Mouse (Mus musculus): Measurements from ENCODE around the gene Mt1. TPM values are rescaled to one million over a fixed set of nuclear protein-coding genes. Genes with fewer than 3 reads are reported as not detected.

The Mt1 gene
- polyA plus RNA-seq, 1 experiment = 175 TPM

DNA sequence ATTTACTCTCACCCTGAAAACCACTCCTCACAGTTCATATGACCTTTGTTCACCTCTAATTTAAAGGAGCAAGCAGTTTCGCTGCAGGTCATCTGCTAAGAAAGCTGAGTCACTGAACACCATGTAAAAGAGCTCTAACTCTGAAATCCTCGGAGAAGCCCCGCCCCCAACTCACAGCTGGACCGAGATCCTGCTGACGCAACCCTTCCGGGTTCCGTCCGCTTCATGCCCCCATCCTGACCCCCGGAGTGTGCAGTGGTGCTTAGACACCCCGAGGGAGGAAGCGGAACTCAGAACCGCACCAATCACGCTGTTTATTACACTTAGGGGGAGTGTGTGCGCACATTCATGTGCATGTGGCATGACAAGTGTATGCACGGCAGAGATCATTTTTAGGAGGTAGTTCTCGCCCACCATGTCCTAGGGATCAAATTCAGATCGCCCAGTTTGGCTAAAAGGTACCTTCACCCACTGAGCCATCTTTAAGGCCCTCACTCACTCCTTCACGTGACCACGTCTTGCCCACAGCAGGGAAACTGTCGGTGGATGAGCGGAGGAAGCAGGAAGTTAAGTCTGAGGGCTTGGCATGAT, 12.3 kb downstream of the Mt1 start:
- no peak for TF ChIP-seq TAL1 (IDR thresholded peaks at IDR 0.05; ENCODE audit: low read length)
- Histone ChIP-seq H3K4me3 (replicated peaks) (peak overlapping the region; percentile 64), H3K36me3 (ENCODE audit: control insufficient read depth) (no peaks in the 10 kb centered on the region), H3K9me3 (ENCODE audit: control insufficient read depth, low read length) (no peaks in the 10 kb centered on the region; the same call in 1 of the 2 replicates), H3K27me3 (ENCODE audit: control insufficient read depth) (peaks cover 40% of the 10 kb centered on the region), H3K4me1 (ENCODE audit: control insufficient read depth) (peaks cover 47% of the 10 kb centered on the region)

DNA sequence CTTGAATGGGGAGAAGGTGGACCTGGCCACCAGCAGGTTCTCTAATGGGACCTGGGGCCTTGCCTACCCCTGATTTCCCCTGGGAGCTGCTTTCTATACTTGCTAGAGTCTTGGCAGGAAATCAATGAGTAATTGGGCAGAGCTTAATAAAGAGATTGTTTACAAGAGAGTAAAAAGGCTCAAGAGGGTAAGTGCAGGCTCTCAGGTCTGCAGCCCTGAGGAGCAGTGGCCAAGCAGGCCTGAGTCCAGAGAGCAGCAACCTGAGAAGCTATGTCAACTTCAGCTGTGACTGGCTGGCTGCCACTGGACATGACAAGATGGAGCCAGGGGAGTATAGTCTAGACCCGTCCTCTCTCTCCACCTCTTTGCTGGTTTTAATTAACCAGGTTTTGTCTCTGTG, 14.0 kb downstream of the Mt1 start:
- peaks cover 31% of the 10 kb centered on the region for H3K4me1 ChIP-seq (ENCODE audit: control insufficient read depth)
- no peaks in the 10 kb centered on the region for H3K36me3 ChIP-seq (ENCODE audit: control insufficient read depth)
- no peak overlapping the region for H3K4me3 ChIP-seq (replicated peaks)
- peaks cover 25% of the 10 kb centered on the region for H3K27me3 ChIP-seq (ENCODE audit: control insufficient read depth)
- H3K9me3 ChIP-seq (ENCODE audit: control insufficient read depth, low read length) = no peaks in the 10 kb centered on the region; the same call in 1 of the 2 replicates
- TF ChIP-seq GATA1 (IDR thresholded peaks at IDR 0.05; ENCODE audit: low read length) (no peak), TAL1 (IDR thresholded peaks at IDR 0.05; ENCODE audit: low read length) (no peak)

DNA sequence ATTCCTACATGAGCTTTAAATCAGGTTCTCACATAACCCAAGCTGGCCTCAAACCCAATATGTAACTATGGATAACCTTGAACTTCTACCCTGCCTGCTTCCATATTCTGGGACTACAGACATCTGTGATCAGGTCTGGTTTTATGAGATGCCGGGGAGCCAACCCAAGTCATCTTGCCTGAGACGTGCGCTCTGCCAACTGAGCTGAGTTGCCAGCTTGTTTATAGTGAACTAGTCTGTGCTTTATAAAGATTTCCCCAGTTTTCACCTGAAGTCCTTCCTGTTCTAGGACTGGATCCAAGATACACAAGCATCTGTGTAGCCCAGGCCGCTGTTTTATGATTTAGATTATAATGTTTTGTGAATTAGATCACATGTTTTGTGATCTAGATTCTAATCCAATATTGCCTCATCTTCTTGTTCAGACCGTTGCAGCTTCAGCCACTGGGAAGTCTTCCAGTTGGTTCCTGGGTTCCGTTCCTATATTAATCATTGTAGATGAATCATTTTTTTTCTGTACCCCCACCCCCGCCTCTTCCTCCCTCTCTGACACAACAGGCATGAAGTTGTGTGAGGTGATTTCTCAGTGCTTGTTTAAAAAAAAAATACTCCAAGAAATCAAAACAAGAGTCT, 15.8 kb downstream of the Mt1 start:
- peaks cover 14% of the 10 kb centered on the region for H3K27me3 ChIP-seq (ENCODE audit: control insufficient read depth)
- H3K36me3 ChIP-seq (ENCODE audit: control insufficient read depth) = no peaks in the 10 kb centered on the region
- H3K4me3 ChIP-seq (replicated peaks) = no peak overlapping the region
- no peaks in the 10 kb centered on the region; the same call in 1 of the 2 replicates for H3K9me3 ChIP-seq (ENCODE audit: control insufficient read depth, low read length)
- peaks cover 23% of the 10 kb centered on the region for H3K4me1 ChIP-seq (ENCODE audit: control insufficient read depth)
- TF ChIP-seq GATA1 (IDR thresholded peaks at IDR 0.05; ENCODE audit: low read length) (no peak), TAL1 (IDR thresholded peaks at IDR 0.05; ENCODE audit: low read length) (no peak)

DNA sequence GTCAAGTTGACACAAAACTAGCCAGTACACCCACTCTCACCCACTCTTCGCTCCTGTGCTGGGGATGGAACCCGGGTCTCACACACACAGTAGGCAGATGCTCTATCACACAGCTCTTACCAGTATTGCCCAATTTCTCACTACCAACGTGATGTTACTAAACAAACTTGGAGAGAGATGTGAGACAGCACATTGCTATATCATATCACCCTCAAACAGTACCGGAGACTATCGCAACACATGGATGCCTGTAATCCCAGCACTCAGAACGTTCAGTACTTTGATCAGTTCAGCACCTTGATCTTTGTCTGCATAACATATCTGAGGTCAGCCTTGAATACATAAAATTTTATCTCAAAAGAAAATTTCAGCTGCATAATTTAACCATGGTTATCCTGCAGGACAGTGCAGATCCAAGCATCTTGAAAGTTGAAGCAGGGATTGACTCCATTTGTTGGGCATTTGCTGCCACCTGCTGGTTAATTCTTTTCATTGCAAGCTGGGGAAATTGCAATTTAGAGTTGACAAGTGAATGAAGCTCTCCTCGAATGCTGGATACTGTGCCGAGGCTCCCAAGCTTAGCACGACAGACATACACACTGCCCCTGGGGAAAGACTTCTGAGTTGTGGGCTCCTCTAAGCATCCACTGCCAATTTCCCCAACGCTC, 20.5 kb downstream of the Mt1 start:
- TF ChIP-seq TAL1 (IDR thresholded peaks at IDR 0.05; ENCODE audit: low read length) (no peak), GATA1 (IDR thresholded peaks at IDR 0.05; ENCODE audit: low read length) (no peak)
- Histone ChIP-seq H3K27me3 (ENCODE audit: control insufficient read depth) (peaks cover 7% of the 10 kb centered on the region), H3K9me3 (ENCODE audit: control insufficient read depth, low read length) (no peaks in the 10 kb centered on the region; the same call in 1 of the 2 replicates), H3K4me1 (ENCODE audit: control insufficient read depth) (peaks cover 2% of the 10 kb centered on the region), H3K36me3 (ENCODE audit: control insufficient read depth) (no peaks in the 10 kb centered on the region), H3K4me3 (replicated peaks) (no peak overlapping the region)

DNA sequence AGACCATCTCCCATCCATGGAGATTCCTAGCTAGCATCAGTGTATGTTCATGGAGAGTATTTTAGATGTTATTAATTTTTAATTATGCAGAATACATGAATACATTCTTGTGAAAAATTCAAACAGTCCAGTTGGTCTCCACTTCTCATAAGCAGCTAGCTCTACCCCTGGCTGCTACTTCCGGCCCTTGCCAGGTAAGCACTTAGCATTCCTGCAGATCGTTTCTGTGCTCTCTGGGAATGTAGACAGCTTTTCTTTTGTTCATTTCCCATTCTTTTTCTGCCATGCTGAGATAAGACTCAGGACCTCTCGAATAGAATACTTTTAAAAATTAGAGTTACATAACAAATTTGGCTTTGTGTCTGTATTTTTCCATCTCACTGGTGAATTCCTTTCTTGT, 25.2 kb downstream of the Mt1 start:
- Histone ChIP-seq H3K9me3 (ENCODE audit: control insufficient read depth, low read length) (no peaks in the 10 kb centered on the region), H3K4me3 (replicated peaks) (no peak overlapping the region), H3K4me1 (ENCODE audit: control insufficient read depth) (peaks cover 2% of the 10 kb centered on the region), H3K27me3 (ENCODE audit: control insufficient read depth) (peaks cover 7% of the 10 kb centered on the region), H3K36me3 (ENCODE audit: control insufficient read depth) (no peaks in the 10 kb centered on the region)
- TF ChIP-seq GATA1 (IDR thresholded peaks at IDR 0.05; ENCODE audit: low read length) (no peak), TAL1 (IDR thresholded peaks at IDR 0.05; ENCODE audit: low read length) (no peak)

DNA sequence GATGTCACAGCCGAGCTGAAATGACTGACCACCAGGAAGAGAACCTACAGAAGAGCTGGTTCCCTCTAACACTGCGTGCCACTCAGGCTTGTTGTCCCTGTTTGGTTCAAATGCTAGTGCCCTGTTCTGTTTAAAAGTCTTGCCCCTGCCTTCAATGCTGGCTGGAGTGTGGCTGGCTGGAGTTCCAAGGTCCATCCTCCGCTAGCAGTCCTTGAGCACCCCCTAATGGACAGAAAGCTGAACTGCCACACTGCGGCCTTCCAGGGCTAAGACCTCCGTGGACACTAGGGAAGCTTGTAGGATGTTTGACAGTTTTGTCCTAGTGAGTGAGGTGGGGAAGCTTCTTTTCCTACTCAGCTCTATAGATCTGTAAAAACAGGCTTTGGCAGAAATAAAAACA, 26.9 kb downstream of the Mt1 start:
- TF ChIP-seq TAL1 (IDR thresholded peaks at IDR 0.05; ENCODE audit: low read length) (no peak), GATA1 (IDR thresholded peaks at IDR 0.05; ENCODE audit: low read length) (no peak)
- H3K9me3 ChIP-seq (ENCODE audit: control insufficient read depth, low read length) = no peaks in the 10 kb centered on the region
- H3K4me1 ChIP-seq (ENCODE audit: control insufficient read depth) = no peaks in the 10 kb centered on the region
- H3K4me3 ChIP-seq (replicated peaks) = no peak overlapping the region
- no peaks in the 10 kb centered on the region for H3K36me3 ChIP-seq (ENCODE audit: control insufficient read depth)
- peaks cover 14% of the 10 kb centered on the region for H3K27me3 ChIP-seq (ENCODE audit: control insufficient read depth)

DNA sequence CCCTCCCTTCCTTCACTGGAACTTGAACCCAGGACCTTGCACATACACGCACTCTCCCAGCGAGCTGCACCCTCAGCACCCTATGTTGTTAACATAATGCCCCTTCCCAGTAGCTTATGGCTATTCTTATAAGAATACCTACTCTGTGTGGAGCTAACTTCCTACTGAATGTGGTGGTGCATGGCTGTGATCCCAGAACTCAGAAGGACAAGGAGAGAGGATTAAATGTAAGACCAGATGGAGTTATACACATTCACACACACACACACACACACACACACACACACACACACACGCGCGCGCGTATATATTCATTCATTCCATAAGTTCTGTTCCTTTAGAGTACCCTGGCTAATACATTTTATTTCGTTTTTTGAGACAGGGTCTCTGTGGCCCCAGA, 27.4 kb downstream of the Mt1 start:
- H3K4me3 ChIP-seq (replicated peaks) = no peak overlapping the region
- H3K27me3 ChIP-seq (ENCODE audit: control insufficient read depth) = peaks cover 14% of the 10 kb centered on the region
- TF ChIP-seq GATA1 (IDR thresholded peaks at IDR 0.05; ENCODE audit: low read length) (no peak), TAL1 (IDR thresholded peaks at IDR 0.05; ENCODE audit: low read length) (no peak)
- no peaks in the 10 kb centered on the region for H3K36me3 ChIP-seq (ENCODE audit: control insufficient read depth)
- H3K4me1 ChIP-seq (ENCODE audit: control insufficient read depth) = no peaks in the 10 kb centered on the region
- H3K9me3 ChIP-seq (ENCODE audit: control insufficient read depth, low read length) = no peaks in the 10 kb centered on the region

DNA sequence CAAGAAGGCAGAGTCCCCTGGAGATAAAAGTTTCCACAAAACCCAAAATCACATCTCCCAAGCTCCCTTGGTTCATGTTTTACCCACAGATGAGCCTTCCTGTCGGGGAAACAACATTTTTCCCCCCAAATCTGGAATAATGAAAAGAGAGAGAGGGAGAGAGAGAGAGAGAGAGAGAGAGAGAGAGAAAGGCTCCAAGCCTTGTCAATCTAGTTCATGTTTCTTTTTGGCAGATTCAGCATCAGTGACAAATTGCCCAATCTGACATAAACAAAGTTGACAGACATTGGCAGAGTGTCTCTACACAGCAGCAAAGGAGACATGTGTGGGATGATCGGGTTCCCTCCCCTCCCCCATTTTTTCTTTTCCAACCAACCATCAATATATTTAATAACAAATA, 28.6 kb downstream of the Mt1 start:
- H3K4me3 ChIP-seq (replicated peaks) = no peak overlapping the region
- no peaks in the 10 kb centered on the region for H3K4me1 ChIP-seq (ENCODE audit: control insufficient read depth)
- no peaks in the 10 kb centered on the region for H3K9me3 ChIP-seq (ENCODE audit: control insufficient read depth, low read length)
- H3K27me3 ChIP-seq (ENCODE audit: control insufficient read depth) = peaks cover 14% of the 10 kb centered on the region
- TF ChIP-seq GATA1 (IDR thresholded peaks at IDR 0.05; ENCODE audit: low read length) (no peak), TAL1 (IDR thresholded peaks at IDR 0.05; ENCODE audit: low read length) (no peak)
- no peaks in the 10 kb centered on the region for H3K36me3 ChIP-seq (ENCODE audit: control insufficient read depth)

DNA sequence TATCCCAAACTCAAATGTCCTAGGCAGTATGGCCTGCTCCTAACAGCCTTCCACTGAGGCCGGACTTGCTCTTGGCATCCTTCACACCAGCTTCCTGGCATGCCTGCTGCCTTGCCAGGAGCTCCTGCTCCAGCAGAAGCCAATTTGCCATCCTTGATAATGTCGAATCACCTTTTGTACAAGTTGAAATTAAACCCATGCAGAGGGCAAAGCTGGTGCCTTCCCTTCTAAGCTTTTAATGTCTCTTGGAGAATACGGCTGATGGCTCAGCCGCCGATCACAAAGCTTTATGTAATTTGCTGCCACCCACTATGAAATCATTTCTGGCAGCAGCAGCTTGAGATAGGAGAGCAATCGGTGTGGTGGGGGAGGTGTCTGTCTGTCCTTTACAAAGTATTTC, 30.8 kb downstream of the Mt1 start:
- Histone ChIP-seq H3K4me1 (ENCODE audit: control insufficient read depth) (peaks cover 12% of the 10 kb centered on the region), H3K36me3 (ENCODE audit: control insufficient read depth) (no peaks in the 10 kb centered on the region), H3K27me3 (ENCODE audit: control insufficient read depth) (peaks cover 13% of the 10 kb centered on the region), H3K9me3 (ENCODE audit: control insufficient read depth, low read length) (no peaks in the 10 kb centered on the region), H3K4me3 (replicated peaks) (no peak overlapping the region)
- TF ChIP-seq GATA1 (IDR thresholded peaks at IDR 0.05; ENCODE audit: low read length) (no peak), TAL1 (IDR thresholded peaks at IDR 0.05; ENCODE audit: low read length) (no peak)
